Mouse (Mus musculus) liver, postnatal 0 days (tissue): Measurements from ENCODE around the gene Ccdc32. TPM values are rescaled to one million over a fixed set of nuclear protein-coding genes. Genes with fewer than 3 reads are reported as not detected.
A peak's percentile ranks its signal among the peaks of the same experiment; 100 is the strongest.

Experiments
- ATAC-seq: fragments of 200-750 bp; cut with Nextera tagmentation; 2 replicates; pipeline ENCODE4 v1.8.0; 2017; ENCODE audit warnings: mild to moderate bottlenecking, moderate library complexity
- DNase-seq: peaks from one replicate; pipeline ENCODE4 v3.0.0-alpha.2; 2016
- H3K27ac ChIP-seq: fragments of 300-500 bp; sonication (generic); 2 replicates; pipeline ENCODE4 v1.5.1; 2014; ENCODE audit warnings: antibody characterized with exemption, moderate library complexity, mild to moderate bottlenecking, low read depth
- H3K27me3 ChIP-seq: fragments of 300-500 bp; sonication (generic); 2 replicates; pipeline ENCODE4 v1.6.1; 2014; ENCODE audit warnings: low read length, control low read depth, mixed read lengths; ENCODE audit not compliant: insufficient read depth
- H3K36me3 ChIP-seq: fragments of 300-500 bp; sonication (generic); replicated peaks from 2 replicates; pipeline ENCODE4 v1.6.1; 2014; ENCODE audit warnings: mild to moderate bottlenecking, control low read depth, low read length, moderate library complexity, mixed read lengths; ENCODE audit not compliant: insufficient read depth
- H3K4me1 ChIP-seq: fragments of 300-500 bp; sonication (generic); 2 replicates; pipeline ENCODE4 v1.6.1; 2014; ENCODE audit warnings: antibody characterized with exemption, mild to moderate bottlenecking, control low read depth; ENCODE audit not compliant: insufficient read depth
- H3K4me2 ChIP-seq: fragments of 300-500 bp; sonication (generic); 2 replicates; pipeline ENCODE4 v1.6.1; 2014; ENCODE audit warnings: low read depth, mild to moderate bottlenecking, low read length, moderate library complexity, mixed read lengths
- H3K4me3 ChIP-seq: fragments of 300-500 bp; sonication (generic); 2 replicates; pipeline ENCODE4 v1.5.1; 2014; ENCODE audit warnings: low read depth, low read length
- H3K9ac ChIP-seq: fragments of 300-500 bp; sonication (generic); replicated peaks from 2 replicates; pipeline ENCODE4 v1.6.1; 2014; ENCODE audit warnings: mild to moderate bottlenecking, moderate library complexity
- H3K9me3 ChIP-seq: fragments of 300-500 bp; sonication (generic); 2 replicates; pipeline ENCODE4 v1.6.1; 2016; ENCODE audit warnings: mild to moderate bottlenecking, control low read depth, low read length, mixed read lengths
- CTCF ChIP-seq: sonication (generic); IDR thresholded peaks from 2 replicates; pipeline ENCODE4 v1.5.1; 2016; ENCODE audit warnings: antibody characterized with exemption, low read depth
- EP300 ChIP-seq: IDR thresholded peaks from 2 replicates; pipeline ENCODE4 v1.6.1; 2016; ENCODE audit warnings: antibody characterized with exemption, low read depth, mild to moderate bottlenecking
- WGBS: fragments of 180-500 bp; shearing (Covaris S2); extraction: QIAGEN DNeasy Blood & Tissue Kit; methylation state at CpG from one replicate; pipeline ENCODE4 v1.1.7; 2014; ENCODE audit not compliant: insufficient replicate concordance; 5-methylcytosine and 5-hydroxymethylcytosine counted together
- polyA plus RNA-seq: library from polyadenylated mRNA; unstranded; fragments of >200 nt; fragmentation: Nextera tagmentation; extraction: Ambion mirVana; gene quantifications from 2 replicates; pipeline ENCODE4 v1.2.1, GENCODE M21; 2015

Ccdc32 gene
- polyA plus RNA-seq, 1 experiment from 2014 or later: 12.8 TPM

DNA sequence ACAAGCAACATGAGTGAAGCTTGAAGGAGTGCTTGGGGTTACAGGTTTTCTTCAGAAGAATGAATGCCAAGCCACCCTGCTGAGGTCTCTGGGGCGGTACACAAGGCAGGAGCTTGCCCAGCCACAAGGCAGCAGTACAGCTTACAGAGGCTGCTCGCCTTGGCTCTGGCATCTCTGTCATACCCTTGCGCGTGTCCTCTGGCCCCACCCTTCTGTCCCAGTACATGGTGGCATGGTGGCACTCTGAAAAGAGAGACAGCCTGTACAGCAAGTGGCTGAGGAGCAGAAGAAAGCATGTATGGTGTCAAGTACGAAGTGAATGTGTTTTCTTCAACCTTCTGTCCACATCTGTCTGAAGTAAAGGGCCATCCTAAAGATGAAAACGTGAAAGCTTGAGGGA, 48.4 kb downstream of the Ccdc32 start:
- WGBS: 72% methylated on average over 6 of the region's 6 CpGs

DNA sequence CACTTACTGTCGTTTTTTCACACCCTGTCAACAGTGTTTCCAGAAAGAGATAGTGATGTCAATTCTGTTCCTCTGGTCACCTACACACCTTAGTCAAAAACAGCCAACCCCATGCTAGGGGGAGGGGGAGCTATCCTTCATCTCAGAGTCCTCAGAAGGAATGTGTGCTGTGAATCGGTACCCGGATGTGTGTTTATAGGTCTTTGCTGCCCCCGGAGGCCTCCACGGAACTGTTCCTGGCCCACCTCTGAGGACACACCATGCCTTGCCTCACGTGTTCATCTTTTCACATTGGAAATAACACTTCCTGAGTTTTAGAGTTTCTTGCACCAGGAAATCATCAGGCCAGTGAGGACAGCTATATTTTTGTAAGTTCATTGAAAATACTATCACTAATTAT, 51.1 kb downstream of the Ccdc32 start:
- ATAC-seq: no peak
- H3K9me3 ChIP-seq: no peaks in the 10 kb centered on the region

More for the DNA sequence above, 48.4 kb downstream of the Ccdc32 start:
- no peak overlapping the region for H3K4me2 ChIP-seq
- ATAC-seq (no peak), DNase-seq (no peak)
- H3K9ac ChIP-seq: no peak overlapping the region
- peaks cover 9% of the 10 kb centered on the region for H3K27me3 ChIP-seq
- H3K36me3 ChIP-seq: no peaks in the 10 kb centered on the region
- peaks cover 15% of the 10 kb centered on the region; the same call in 1 of the 2 replicates for H3K4me1 ChIP-seq
- H3K27ac ChIP-seq: no peak overlapping the region
- no peak overlapping the region for H3K4me3 ChIP-seq
- H3K9me3 ChIP-seq: no peaks in the 10 kb centered on the region
- TF ChIP-seq EP300 (no peak), CTCF (no peak)

DNA sequence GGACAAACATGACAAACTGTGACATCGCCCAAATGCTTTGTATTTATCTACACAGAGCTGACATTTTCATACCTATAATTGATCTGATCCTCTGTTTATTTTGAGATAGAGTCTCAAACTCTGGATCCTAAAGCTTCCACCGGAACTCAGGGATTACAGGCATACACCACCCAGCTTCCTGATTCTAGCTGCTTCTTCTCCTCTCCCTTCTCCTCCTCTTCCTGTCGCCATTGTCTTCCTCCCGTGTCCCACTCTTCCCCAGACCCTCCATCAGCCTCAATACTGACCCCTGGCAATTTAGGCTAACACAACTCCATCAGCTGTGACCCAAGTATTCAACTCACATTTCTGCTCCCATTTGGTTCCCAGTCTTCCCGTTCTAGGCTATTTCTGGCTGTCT, 52.3 kb downstream of the Ccdc32 start:
- Histone ChIP-seq H3K4me2 (peak overlapping the region; percentile 92), H3K36me3 (no peaks in the 10 kb centered on the region), H3K9ac (no peak overlapping the region), H3K9me3 (no peaks in the 10 kb centered on the region), H3K4me3 (peak overlapping the region; percentile 54), H3K27me3 (peaks cover 19% of the 10 kb centered on the region), H3K4me1 (peaks cover 18% of the 10 kb centered on the region), H3K27ac (no peak overlapping the region)
- WGBS: 12% methylated on average over 5 of the region's 5 CpGs
- DNase-seq: no peak
- TF ChIP-seq EP300: no peak
- no peak for TF ChIP-seq CTCF
- no peak for ATAC-seq

More for the DNA sequence above, 51.1 kb downstream of the Ccdc32 start:
- Histone ChIP-seq H3K4me1 (peaks cover 18% of the 10 kb centered on the region; the same call in 1 of the 2 replicates), H3K4me3 (no peak overlapping the region), H3K27ac (no peak overlapping the region), H3K9ac (no peak overlapping the region), H3K27me3 (peaks cover 19% of the 10 kb centered on the region), H3K4me2 (no peak overlapping the region), H3K36me3 (no peaks in the 10 kb centered on the region)
- 37% methylated on average over 6 of the region's 6 CpGs for WGBS
- TF ChIP-seq CTCF: peak; percentile 38
- TF ChIP-seq EP300: no peak
- no peak for DNase-seq

DNA sequence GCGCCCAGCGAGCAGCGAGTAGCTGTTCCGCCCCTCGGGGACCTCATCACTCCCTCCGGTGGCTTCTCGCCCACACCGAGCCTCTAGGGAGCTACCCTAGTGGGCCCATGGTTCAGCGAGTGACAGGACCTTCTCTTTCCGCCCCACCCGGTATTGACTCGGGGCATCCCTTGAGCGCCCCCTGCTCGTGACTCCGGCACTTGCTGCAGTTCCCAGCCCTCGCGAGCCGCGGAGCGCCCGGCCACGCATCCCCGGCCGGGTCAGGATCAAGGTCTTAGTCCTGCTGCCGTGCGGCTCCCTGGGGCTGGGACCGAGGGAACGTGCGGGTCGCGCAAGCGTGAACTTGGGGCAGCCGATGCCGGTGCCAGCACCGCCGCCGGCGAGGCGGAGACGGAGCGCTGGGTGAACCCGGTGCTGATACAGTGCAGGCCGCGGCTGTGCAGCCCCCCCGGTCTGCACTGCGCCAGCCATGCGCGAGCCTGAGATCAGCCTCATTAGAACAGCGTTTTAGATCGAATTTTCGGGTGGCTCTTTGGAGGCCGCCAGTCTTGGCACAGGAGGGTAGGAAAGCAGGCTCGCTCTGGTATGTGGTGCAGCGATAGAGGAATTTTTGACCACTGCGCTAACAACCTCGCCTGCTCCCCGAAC, 52.8 kb downstream of the Ccdc32 start:
- Histone ChIP-seq H3K9me3 (no peaks in the 10 kb centered on the region), H3K4me2 (peak overlapping the region; percentile 92), H3K27ac (no peak overlapping the region), H3K9ac (peak overlapping the region; percentile 61), H3K4me1 (peaks cover 18% of the 10 kb centered on the region), H3K27me3 (peaks cover 19% of the 10 kb centered on the region), H3K36me3 (no peaks in the 10 kb centered on the region), H3K4me3 (peak overlapping the region; percentile 54)
- DNase-seq: peak; percentile 90
- ATAC-seq: peak; percentile 82
- WGBS: 3% methylated on average over 57 of the region's 57 CpGs
- peak; percentile 91 for TF ChIP-seq CTCF
- no peak for TF ChIP-seq EP300

DNA sequence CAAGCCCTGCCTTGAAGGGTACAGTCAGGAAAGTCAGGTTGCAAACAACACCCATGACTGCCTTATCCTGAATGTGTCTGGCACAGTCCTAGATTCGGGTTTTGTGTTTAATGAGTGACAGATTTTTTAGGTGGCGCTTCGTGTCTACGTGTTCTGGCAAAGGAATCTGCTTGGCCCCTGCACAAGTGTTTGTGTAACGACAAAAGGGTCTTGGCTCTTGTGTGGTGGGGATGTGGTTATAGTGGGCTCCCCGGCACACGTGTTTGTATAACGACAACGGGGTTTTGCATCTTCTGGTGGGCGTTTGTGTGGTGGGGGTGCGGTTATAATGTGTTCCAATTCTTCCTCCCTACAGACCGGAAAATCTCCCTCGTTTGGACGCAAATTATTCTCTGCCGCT, 53.3 kb downstream of the Ccdc32 start:
- Histone ChIP-seq H3K27me3 (peaks cover 19% of the 10 kb centered on the region), H3K9ac (peak overlapping the region; percentile 61), H3K27ac (no peak overlapping the region), H3K9me3 (no peaks in the 10 kb centered on the region), H3K4me3 (peak overlapping the region; percentile 54), H3K4me2 (peak overlapping the region; percentile 92), H3K36me3 (no peaks in the 10 kb centered on the region), H3K4me1 (peaks cover 18% of the 10 kb centered on the region)
- no peak for DNase-seq
- 3% methylated on average over 15 of the region's 15 CpGs for WGBS
- ATAC-seq: no peak
- no peak for TF ChIP-seq EP300
- TF ChIP-seq CTCF: no peak

DNA sequence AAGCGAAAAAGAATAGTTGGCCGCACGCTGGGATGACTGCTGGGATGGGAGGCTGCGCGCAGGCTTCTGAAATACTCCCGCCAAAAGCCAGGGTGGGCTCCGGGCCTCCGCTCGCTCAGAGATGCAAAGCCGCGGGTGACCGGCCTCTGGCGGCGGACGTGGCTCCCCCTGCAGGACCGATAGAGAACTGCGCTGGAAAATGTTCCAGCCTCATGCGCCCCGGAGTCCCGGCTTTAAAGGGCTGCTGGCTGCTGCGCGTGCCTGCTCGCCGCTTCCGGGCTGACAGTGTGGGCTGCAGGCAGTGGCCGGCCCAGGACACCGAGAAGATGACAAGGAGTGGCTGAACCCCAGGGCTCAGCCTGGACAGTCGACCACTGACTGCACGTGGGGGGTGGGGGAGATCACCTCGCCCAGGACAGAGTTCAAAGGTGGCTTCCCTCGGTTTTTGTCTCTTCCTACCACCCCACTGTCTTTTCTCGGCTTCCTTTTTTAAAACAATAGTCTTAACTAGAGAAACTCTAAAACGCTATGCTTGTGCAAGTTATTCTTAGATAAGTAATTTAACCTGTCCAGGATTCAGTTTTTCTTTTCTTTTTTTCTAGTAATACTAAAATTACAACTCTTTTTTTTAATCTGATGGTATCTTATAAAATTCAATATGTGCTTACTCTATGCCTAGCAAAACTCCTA, 56.4 kb downstream of the Ccdc32 start:
- Histone ChIP-seq H3K4me3 (peak overlapping the region; percentile 34), H3K36me3 (no peaks in the 10 kb centered on the region), H3K4me1 (peaks cover 26% of the 10 kb centered on the region), H3K4me2 (peak overlapping the region; percentile 75), H3K27me3 (peaks cover 19% of the 10 kb centered on the region), H3K9ac (peak overlapping the region; percentile 50), H3K27ac (no peak overlapping the region), H3K9me3 (no peaks in the 10 kb centered on the region)
- peak; percentile 82 for ATAC-seq
- under 1% methylated on average over 33 of the region's 33 CpGs for WGBS
- TF ChIP-seq EP300 (no peak; the same call in 1 of the 2 replicates), CTCF (peak; percentile 96)
- DNase-seq: peak; percentile 90
